Mouse (Mus musculus) cortical plate, adult 2 months (tissue): Measurements from ENCODE around the gene Nmnat2.

Experiments
- CTCF ChIP-seq: fragments of 200-500 bp; IDR thresholded peaks from 2 replicates; pipeline ENCODE4 v1.5.1; 2011; ENCODE audit warnings: mild to moderate bottlenecking, control low read depth, low read length; ENCODE audit not compliant: insufficient read depth; ENCODE audit errors: extremely low read depth
- POLR2A ChIP-seq: fragments of 200-500 bp; IDR thresholded peaks from 2 replicates; pipeline ENCODE4 v1.6.1; 2011; ENCODE audit warnings: mild to moderate bottlenecking, low read length, control low read depth; ENCODE audit not compliant: insufficient read depth; ENCODE audit errors: extremely low read depth

- TF ChIP-seq POLR2A (no peak), CTCF (no peak)
Measured at GRCm38 (mm10) chr1:153053619-153054018, 98.8 kb downstream of the Nmnat2 start.
